Mouse (Mus musculus) heart, adult 8-10 months (tissue): ENCODE results near the gene Sh3bgrl3. TPM values are rescaled to one million over a fixed set of nuclear protein-coding genes. Genes with fewer than 3 reads are reported as not detected.
"Not testable (repeated sequence)": the region's sequence is repeated elsewhere in the genome, so short reads cannot be mapped to it uniquely, and the experiment has no call there.

Experiments used
- DNase-seq: peaks from one replicate; pipeline ENCODE4 v3.0.0; 2022; ENCODE audit warnings: low spot score
- total RNA-seq, 4 experiments: library from RNA; stranded (reverse); gene quantifications; 2 replicates each; pipeline ENCODE4 v1.2.4; 2022

Sh3bgrl3 gene
- total RNA-seq = 10 to 100 TPM; 31.3 to 41.3 (median 35.0) TPM

DNA sequence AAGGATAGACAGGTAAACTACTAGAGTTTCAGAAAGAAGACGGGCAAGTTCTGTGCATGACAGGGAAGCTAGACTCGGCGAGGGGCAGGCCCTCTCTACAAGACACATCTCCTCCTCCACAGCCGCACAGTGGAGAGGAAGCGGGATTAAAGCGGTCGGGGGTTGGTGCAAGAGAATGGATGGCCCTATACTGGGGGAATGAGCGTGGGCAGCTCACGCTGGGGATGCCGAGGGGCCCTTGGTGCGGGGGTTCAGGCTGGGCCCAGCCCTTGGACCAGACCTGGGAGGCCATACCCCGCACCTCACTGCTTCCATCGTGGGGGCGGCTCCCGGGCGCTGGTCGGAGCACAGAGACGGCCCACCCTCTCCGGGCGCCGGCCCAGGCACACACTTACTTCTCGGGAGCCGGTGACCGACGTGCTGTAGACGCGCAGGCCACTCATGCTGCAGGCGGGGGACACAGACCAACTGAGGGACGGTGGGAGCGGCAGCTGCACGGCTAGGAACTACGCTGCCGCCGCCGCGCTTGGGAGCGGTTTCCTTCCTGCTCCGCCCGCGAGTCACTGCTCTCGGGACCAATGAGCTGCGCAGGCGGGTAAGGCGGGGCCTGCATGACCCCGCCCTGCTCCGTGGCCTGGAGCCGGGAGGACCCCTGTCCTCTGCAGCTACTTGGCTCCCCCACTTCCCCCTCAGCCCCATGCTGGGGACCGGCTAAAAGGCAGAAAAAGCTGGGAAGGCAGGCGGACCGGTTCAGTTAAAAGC lies at the start of gene Sh3bgrl3:
Gene Sh3bgrl3, minus strand, starts transcription at position 569 of the 762 bp plus-strand sequence.
- DNase-seq = peak; percentile 89

DNA sequence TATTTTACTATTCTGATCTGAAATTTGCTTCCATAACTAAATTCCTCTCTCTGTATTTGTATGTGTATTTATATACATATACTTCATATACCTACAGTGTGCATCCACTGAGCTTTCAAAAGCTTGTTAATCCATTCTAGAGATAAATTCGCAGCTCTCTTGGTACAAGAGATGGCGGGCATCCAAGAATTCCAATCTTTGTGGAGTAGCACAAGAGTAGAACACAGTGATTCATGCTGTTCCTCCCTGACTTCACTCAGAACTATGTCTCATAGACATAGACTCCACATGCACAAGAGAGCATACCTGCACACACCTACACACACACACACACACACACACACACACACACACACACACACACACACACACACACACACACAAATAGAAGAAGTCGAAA lies 43.8 kb upstream of the Sh3bgrl3 start:
- no peak for DNase-seq

DNA sequence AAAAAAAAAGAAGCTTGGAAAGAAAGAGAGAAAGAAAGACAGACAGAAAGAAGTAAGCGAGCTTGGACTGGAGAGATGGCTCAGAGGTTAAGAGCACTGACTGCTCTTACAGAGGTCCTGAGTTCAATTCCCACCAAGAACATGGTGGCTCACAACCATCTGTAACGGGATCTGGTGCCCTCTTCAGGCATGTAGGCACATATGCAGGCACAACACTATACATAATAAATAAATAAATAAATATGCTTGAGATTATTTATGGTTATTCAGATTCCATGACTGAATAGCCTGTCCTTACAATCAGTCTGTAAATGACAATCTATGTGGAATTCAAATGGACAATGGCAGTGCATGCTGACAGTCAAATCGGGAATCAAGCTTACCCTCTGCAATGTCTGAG lies 38.3 kb upstream of the Sh3bgrl3 start:
- no peak for DNase-seq

DNA sequence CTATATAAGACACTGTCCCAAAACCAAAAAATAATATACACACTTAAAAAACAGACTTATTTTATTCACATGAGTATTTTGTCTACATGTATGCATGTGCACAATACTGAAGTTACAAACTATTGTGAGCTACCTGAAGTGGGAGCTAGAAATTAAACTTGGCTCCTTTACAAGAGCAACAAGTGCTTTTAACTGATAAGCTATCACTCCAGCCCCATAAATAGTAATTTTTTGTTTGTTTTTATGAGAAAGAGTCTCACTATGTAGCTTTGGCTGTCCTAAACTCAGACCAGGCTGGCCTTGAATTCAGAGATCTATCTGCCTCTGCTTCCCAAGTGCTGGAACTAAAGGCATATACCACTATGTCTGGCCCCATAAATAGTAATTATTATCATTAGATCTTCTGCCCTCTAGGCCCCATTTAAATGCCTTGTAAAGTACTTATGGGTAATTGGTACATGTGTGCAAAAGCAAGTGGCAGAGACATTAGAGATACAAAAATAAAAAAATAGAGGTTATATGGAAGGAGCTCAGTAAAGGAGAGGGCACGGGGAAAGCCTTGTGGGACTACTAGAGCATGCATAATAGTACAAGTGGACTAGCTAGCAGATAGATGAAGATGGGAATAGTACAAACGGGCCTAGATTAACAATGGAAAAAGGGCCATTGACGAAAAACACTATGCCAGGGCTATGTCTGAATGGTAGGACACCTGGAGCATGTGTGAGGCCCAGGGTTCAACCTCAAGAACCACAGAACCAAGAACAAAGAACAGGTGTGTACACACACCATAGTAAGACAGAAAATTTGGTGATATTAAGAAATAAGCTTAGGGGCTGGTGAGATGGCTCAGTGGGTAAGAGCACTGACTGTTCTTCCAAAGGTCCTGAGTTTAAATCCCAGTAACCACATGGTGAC lies 37.2 kb upstream of the Sh3bgrl3 start:
- DNase-seq = no peak

DNA sequence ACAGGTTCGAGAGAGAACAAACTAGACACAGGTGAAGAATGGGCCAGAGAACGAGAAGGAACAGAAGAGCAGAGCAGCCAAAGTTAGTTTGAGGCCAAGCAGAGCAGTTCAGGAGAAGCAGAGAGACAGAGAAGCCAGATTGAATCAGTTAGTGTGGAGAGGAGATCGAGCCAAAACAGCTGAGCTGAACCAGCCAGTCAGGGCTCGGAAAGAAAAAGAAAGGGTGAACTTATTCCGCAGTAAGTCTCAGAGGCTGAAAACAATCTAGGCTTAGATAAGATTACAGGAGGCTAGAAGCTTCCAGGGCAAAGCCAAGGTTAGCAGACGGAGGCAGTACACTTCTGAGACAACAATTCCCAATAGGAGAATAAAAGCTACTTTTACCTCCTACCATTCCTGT lies 36.4 kb upstream of the Sh3bgrl3 start:
- peak; percentile 40 for DNase-seq

DNA sequence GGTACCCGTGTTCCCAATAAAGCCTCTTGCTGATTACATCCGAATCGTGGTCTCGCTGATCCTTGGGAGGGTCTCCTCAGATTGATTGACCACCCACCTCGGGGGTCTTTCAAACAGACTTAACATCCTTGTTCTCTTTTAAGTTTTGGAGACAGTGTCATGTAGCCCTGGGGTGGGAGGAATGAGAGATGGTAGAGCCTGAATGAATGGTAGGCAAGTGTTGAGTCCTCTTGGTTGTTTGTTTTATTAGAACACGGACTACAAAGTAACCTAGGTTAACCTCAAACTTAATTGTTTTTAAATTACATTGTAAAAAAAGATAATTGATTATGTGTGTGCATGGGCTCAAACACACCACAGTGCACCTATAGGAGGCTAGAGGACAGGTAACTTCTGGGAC lies 36.0 kb upstream of the Sh3bgrl3 start:
- no peak for DNase-seq

DNA sequence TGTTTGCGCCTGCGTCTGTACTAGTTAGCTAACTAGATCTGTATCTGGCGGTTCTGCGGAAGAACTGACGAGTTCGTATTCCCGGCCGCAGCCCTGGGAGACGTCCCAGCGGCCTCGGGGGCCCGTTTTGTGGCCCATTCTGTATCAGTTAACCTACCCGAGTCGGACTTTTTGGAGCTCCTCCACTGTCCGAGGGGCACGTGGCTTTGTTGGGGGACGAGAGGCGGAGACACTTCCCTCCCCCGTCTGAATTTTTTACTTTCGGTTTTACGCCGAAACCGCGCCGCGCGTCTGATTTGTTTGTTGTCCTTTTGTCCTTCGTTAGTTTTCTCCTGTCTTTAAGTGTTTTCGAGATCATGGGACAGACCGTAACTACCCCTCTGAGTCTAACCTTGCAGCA lies 31.5 kb upstream of the Sh3bgrl3 start:
- DNase-seq = peak; percentile 60

DNA sequence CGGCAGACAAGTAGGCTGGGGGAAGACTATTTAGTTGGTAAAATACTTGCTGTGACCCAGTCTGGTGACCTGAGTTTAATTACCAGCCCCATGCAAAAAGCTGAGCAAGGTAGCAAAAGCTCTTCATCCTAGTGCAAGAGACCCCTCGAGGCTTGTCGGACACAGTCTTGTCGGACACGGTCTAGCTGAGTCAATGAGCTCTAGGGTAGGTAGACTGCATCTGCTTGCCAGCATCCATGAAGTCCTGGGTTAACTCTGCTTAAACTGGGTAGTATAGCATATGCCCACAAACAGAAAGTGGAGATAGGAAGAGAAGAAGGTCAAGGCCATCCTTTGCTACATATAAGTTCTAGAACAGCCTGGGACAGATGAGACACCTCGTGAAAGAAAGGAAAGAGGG lies 30.2 kb upstream of the Sh3bgrl3 start:
- no peak for DNase-seq

DNA sequence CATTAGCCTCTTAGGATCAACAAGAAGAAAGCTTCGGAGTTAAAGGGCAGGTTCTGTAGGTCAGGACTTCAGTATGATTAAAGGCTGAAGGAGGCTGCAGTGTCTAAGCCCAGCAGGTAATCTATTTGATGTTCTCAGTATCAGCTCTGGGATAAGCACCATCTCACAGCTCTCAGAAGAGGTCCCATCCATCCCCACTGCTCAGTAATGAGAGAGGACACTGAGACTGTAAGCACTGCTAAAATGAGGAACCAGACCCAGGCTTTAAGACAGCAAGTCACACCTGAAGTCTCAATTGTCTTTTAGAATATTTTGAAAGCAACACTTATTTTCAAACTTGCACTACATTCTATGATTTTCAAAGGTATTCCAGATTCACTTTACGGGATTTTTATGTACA lies 29.0 kb upstream of the Sh3bgrl3 start:
- no peak for DNase-seq

DNA sequence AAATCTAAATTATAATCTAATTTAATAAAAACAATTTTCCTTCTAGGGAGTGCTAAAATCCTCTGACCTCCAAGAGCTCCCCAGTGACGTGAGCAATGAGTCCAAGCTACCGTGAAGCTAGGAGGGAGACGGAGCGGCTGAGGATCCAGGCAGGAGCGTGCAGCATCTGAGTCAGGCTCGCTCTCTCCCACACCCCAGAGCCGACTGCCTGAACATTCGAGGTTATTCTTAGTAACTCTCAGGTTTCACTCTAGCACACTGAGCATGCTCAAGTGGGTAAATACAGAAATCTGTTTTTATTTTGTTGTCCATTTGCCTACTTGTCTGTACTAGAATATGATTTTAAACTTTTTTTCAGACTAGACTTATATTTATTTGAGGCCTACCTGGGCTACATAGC lies 28.2 kb upstream of the Sh3bgrl3 start:
- peak; percentile 31 for DNase-seq

DNA sequence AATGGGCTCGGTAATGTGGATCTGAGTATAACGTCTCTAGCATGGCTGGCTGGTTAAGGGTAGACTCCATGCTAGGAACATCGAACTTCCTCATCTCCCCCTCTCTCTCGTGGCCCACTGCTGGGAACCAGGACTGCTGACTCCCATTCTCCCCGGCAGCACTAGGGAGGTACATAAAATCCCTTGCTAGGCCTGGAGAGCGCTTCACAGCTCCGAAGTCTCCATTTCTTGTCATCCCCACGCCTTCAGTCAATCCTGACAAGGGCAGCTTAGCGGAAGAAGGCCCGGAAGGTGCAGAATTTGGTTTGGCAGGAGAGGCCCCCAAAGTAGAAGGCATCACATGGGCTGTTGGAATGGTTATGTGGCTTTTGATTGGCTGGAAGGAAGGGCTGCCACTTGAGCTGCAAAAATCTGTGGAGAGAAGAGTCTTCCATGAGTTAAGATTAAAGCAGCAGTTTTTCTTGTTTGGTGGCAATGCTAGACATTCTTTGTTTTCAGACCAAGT lies 27.4 kb upstream of the Sh3bgrl3 start:
- DNase-seq = no peak

DNA sequence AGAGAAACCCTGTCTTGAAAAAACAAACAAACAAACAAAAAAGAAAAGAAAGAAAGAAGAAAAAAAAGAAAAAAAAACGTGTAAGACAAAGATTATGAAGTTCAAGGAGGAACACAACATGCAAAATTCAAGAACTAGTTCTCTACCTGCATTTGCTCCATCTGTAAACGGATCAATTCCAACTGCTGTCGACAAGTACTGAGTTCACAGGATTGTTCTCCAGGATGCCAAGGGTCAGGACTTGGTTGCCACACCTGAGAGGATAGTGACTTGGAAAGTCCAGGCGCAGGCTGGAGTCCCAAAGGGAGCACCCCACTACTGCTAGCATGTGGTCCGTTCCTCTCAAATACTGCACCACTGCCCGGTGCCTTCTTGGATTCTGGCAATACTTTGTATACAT lies 26.9 kb upstream of the Sh3bgrl3 start:
- DNase-seq = no peak

DNA sequence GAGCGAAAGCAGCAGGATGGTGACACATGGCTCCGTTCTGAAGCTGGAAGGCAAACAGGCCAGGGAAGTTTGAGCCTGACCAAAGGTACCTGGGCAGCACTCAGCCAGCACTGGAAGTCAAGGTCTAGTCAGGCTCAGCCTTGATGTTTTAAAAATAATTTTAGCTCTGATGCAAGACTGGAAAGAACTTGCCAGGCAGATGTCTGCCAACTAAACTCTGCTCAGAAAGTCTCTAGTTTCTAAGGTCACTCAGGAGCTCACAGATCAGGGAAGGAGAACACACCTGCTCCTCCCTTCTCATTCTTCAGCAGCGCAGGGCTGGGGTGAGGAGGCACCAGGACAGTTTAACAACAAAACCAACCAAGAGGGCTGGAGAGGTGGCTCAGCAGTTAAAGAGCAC lies 25.8 kb upstream of the Sh3bgrl3 start:
- peak; percentile 46 for DNase-seq

DNA sequence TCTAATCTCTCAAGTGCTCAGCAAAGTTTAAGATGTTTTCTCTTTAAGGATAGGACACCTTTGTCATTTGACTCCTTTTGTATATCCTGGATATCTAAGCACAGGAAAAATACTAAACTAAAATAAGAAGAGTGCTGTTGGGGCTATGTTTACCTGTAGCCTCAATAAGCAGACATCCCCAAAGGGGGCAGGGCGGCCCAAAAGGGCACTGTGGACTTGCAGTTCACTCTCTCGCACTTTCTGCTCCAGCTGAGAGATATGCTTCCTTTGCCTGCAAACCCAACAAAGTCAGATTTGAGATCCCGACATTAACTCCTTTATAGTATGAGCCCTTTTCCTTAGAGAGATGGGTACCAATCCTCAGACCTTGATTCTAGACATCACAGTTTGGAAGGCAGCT lies 25.1 kb upstream of the Sh3bgrl3 start:
- DNase-seq = no peak

DNA sequence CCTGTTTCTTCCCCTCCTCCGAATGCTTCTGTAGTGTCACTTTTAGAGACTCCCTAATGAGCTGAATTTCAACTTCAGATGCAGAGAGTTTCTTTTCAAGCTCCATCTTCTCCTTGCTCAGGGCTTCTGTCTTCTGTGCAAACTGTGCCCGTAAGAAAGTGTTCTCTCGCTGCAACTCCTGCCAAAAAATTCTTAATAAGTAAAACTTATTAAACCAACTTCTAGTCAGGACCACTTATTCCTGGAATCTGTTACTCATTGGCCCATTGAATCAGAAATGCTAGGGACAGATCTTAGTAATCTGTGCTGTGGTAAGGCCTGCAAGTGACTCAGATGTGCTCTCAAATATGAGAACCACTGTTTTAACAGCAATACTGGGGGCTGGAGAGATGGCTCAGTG lies 23.5 kb upstream of the Sh3bgrl3 start:
- no peak for DNase-seq

DNA sequence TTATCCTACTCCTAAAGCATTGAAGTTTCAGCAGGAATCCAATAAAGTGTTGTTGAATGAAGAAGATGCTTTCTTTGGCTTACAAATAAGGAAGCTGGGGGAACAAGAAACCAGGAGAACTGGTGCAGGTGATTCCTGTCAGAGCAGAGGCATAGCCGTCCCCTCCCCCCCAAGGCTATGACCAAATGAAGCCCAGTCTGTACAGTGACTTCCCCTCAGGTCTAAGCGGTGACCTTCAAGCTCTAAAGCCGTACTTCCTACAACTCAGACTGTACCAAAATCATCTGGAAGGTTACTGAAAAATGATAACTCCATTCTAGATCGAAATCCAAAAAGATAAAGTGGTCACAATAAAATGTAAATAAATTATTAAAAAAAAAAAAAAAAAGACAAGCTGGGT lies 20.8 kb upstream of the Sh3bgrl3 start:
- no peak for DNase-seq

DNA sequence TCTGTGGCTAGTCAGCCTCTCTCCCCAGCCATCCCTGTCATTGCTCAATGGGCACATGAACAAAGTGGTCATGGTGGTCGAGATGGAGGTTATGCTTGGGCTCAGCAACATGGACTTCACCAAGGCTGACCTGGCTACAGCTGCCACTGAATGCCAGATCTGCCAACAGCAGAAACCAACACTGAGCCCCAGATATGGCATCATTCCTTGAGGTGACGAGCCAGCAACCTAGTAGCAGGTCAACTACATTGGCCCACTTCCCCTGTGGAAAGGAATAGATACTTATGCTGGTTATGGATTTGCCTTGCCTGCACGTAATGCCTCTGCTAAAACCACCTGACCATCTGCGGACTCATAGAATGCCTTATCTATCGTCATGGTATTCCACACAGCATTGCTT lies 15.7 kb upstream of the Sh3bgrl3 start:
- not testable (repeated sequence) for DNase-seq

DNA sequence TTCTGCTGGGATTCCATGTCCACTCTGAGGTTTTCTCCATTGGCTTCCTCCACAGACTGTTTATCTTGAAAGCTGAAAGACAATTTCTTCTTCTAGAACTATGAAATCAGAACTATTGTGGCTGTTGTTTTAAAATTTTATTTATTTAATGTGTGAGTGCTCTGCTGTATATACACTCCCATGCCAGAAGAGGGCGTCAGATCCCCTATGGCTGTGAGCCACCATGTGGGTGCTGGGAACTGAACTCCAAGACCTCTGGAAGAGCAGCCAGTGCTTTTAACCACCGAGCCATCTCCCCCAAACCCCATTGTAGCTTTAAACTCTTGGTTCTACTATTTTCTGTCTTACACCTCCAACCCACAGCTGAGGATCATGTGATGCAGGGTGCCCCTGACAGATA lies 10.3 kb upstream of the Sh3bgrl3 start:
- DNase-seq = no peak

DNA sequence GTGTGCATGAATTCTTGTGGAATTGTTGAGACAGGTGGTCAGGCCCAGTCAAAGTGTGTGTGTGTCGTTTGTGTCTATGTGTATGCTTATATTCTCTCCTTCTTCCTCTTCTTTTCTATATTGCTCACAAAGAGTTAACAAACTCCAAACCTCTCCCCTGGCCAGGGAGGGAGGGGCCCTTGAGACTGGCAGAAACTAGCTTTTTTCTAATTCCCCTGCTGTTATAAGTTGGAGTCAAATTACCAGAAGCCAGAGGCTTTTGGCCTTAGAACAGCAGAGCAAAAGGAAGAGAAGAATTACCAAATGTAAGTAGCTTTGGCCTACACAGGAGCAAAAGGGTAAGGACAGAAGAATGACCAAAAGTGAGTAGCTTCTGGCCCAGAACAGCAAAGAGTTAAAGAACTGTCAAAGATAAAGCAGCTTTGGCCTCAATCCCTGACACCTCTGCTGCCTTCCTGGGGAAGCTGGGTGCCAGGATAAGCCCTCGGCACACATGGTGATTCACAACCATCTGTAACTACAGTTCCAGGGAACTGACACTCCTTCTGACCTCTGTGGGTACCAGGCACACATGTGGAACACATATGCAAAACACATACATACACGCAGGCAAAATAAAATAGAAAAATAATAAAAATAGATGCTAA lies 7.8 kb upstream of the Sh3bgrl3 start:
- no peak for DNase-seq

DNA sequence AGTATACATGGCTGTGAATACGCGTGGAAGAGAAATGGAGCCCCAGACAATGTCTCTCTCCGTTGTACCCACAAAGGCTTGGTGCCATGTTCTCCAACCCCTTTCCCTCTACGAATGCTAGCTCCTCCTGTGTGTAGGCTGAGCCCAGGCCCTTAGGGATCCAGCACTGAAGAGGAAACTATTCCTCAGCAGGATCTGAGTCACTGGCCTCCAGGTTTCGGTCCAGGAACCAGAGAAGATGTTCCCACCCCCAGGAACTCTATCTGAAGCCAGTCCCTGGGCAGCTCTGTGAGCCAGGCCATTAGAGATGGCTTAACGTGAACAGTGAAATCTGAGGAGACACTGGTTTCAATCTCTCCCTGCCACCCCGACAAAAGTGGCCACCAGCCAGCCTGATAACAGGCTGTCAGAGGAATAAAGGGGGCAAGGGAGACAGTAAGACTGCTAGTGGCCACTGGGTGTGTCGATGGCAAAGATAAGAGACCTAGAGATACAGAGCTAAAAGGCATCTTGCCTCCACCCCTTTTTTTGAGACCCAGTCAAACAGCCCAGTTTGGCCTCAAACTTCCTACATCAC lies 4.0 kb upstream of the Sh3bgrl3 start:
- no peak for DNase-seq

DNA sequence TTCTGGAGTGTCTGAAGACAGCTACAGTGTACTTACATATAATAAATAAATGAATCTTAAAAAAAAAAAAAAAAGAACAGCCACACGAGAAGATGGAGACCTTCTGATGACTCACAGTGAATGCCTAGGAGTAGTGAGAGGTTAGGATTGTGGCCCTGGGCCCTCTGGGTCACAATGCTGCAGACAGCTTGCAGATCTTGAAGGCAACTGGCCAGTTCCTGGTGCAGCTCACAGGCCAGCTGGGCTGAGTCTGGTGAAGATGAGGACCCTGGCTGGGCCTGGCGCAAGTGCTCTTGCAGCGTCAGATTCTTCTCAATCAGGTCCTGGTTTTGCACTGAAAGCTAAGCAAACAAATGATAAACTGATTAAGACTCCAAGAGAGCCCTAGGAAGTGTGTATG lies 3.5 kb upstream of the Sh3bgrl3 start:
- no peak for DNase-seq

DNA sequence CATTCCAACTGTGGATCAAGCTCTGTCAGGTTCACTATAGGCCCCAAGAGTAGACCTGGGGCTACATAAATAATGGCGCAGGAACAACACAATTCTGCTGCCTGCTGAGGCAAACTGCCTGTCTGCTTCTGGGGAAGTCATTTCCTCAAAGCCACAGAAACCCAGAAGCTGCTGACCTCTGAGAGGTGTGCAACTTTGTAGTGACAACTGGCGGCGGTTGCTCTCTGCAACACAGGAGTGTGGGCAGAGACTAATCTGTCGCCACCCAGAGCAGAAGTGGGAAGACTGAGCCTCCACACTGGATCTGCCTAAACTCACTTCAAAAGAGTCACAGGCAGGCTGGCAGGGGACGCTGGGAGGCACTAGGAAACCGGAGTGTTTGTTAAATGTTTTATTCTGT lies 893 bp upstream of the Sh3bgrl3 start:
- no peak for DNase-seq
